Mouse (Mus musculus) lung, adult 18-20 months (tissue): ENCODE measurements around the gene Lrrc3c.

Experiments
- DNase-seq, 2 experiments: peaks; one replicate each; pipeline ENCODE4 v3.0.0; 2022; ENCODE audit warnings: mixed read lengths in 2 of 2

Lrrc3c gene

GRCm38 (mm10) chr11:98628706-98629105 lies 30.6 kb downstream of the Lrrc3c start:
- DNase-seq, result no peak

GRCm38 (mm10) chr11:98630646-98631045 lies 32.6 kb downstream of the Lrrc3c start:
- DNase-seq, result no peak

DNA sequence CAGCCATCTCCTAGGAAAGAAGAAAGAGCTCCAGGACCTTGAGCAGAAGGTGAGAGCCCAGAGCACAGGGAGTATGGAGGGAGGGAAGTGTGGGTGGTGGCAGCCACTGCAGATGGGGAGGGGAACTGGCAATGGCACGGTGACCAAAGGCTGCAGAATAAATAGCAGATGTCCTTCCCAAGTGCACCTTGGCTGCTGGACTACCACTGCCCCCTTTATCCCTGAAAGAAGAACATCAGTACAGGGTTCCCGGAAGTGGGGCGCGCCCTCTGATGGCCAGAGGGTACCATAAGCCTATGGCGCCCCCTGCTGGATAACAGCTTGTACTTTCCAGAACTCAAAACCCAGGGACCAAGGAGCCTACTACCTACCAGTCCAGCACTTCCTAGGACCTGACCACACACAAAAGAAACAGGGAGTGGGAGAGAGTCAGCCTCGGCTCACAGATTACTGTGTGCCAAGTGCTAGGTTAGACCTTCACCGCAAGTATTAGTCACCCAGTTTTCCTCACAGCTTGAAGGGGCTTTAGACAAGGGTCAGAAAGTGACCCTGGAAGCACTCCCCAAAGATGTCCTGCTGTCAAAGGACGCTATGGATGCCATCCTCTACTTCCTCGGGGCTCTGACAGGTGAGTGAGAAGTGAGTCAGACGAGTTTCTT lies 37.4 kb downstream of the Lrrc3c start:
- peak in 1 of 2 experiments; percentile 15 for DNase-seq

GRCm38 (mm10) chr11:98637501-98637900 lies 39.4 kb downstream of the Lrrc3c start:
- no peak for DNase-seq

- no peak for DNase-seq
These were observed 42.0 kb downstream of the Lrrc3c start for GRCm38 (mm10) chr11:98640091-98640490.

DNA sequence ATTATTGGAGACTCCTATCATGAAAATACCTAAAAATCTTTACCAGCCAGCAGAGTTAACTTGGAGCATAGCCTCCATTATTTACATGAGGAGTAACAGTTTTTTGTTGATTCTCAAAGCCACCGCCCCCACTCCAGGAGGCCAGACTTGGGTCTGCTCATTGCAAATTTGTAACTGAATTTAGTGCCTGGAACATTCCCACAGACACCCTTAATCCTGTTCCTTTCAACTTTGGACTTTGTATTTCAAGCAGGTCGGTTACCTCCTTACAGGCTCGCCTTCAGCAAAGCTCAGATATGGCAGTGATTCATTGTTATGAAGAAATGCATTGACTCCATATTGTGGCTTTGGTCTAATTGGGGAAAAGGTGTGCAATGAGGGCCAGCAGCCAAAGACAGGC lies 46.7 kb downstream of the Lrrc3c start:
- no peak for DNase-seq

- no peak for DNase-seq
These were observed 47.9 kb downstream of the Lrrc3c start for GRCm38 (mm10) chr11:98645946-98646345.

DNA sequence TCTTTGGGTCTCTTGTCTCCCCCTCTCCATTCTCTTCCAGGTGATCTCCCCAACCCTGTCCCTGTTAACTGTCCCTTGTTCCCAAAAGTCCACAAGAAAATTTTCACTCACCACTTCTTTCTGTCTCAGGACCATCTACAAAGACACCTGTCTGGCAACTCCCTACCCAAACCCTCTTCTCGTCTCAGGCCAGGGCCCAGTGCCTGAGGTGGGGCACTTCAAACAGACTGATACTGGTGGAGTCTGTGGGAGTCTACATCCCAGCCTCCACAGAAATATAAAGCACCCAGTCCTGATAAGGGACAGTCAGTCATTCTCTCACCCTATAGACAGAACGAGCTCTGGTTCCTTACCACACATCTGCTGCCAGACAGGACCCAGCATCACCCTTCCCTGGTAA lies 48.4 kb downstream of the Lrrc3c start, which contains the start of gene Gsdma2:
Gsdma2 (plus strand) TSS at position 301 of the 400 bp plus-strand sequence.
- DNase-seq, result no peak
